Mouse (Mus musculus) erythroblast, adult 5-6 weeks (primary cell): ENCODE results near the gene Zfp82. TPM values are rescaled to one million over a fixed set of nuclear protein-coding genes. Genes with fewer than 3 reads are reported as not detected.

Source experiments
- ATAC-seq: replicated peaks from 2 replicates; pipeline ENCODE4 v1.8.0; 2016; ENCODE audit warnings: moderate number of reproducible peaks, mild to moderate bottlenecking, moderate TSS enrichment, inconsistent platforms; ENCODE audit not compliant: poor library complexity, low FRiP score, severe bottlenecking
- total RNA-seq, 2 experiments: library from RNA; stranded (forward) in 1 of 2; stranded (reverse) in 1 of 2; fragments of 150-400 nt in 1 of 2; fragments of 200-764, 138-1000 nt in 1 of 2; gene quantifications; 2 replicates each; pipeline versions ENCODE4 v1.2.3 to v1.2.4; 2015 to 2017; ENCODE audit warnings: low replicate concordance in 2 of 2

The Zfp82 gene
- total RNA-seq, 2 experiments from 2014 or later = not detected

GRCm38 (mm10) chr7:30053591-30053990 lies 19.1 kb downstream of the Zfp82 start:
- no peak for ATAC-seq

DNA sequence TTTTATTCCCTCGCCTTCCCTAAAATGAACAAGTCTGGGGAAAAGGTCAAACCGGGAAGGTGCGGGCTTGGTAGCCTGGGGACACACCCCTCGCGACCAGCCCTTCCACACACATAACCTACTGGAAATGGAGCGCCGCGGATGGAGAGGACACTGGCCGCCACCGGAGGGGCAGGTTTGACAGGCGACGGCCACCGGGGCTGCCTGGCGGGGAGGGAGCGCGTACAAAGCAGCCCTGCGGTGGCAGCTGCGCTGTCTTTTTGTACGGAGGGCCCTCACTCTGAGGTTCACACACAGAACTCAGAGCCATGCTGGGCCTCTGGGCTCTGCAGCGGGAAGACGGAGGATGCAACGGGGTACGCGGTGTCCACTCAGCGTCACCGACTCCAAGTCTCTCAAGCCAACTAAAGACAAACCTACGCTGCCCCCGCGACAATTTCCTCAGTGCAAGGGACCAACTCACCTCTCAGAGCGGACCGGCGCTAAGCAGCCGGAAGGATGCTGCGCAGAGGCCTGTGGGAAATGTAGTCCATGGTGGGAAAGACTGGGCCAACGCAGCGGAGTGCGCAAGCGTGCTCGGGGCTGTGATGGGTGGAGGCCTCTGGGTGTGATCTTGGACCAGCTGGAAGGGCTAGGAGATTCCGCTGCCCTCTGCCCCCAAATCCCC lies 21.7 kb downstream of the Zfp82 start, which contains the start of gene Zfp14:
TSS of gene Zfp14 (minus strand) at position 499 of the 667 bp plus-strand sequence.
- peak; percentile 100 for ATAC-seq

DNA sequence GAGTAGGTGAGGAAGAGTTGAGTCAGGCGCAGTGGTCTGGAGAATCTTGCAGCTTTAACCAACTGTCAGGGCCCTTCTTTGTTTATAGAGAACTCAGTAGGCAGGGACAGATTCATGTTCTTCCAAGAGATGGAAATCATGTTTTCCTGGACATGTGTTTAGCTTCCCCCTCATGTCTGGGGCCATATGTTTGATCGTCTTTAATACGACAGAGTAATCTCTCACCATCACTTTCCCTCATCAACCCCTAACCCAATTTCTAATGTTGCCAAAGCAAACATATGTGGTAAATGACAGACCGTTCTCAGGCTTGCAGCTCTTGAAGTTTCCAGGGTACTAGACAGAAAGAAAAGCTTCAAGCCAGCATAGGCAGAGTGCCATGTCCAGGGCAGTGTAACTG lies 24.6 kb downstream of the Zfp82 start:
- ATAC-seq = no peak

DNA sequence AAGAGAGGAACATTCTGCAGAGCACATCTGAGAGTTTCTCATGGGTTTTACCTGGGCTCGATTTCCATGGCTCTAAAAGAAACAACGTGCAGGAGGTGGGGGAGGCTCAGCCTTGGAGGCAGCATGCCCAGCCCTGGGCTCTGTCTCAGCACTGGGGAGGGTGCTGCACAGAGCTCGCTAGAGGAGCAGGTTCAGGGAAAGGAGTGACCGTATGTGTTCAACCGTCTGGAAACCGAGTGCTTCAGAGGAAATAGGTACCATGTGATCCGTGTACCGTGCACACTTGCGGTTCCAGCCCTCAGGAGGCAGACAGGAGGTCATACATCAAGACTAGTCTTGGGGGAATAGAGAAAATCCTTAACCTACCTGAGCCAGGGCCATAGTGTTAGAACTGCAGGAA lies 28.3 kb downstream of the Zfp82 start:
- ATAC-seq = no peak

DNA sequence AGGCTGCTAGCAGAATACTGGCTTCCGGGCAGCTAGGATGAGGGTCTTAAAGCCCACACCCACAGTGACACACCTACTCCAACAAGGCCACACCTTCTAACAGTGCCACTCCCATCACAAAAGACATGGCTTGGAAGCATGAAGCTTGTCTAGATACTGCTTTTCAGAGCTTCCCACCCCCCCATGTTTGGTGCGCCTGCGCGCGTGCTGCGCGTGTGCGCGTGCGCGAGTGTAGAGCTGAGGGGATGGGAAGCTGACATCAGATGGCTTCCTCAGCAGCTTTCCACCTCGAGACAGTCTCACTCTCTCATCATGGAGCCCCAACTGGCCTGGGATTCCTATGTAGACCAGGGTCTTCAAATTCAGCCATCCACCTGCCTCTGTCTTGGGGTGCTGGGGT lies 38.4 kb downstream of the Zfp82 start:
- ATAC-seq = no peak

GRCm38 (mm10) chr7:30031379-30031778 lies 41.3 kb downstream of the Zfp82 start:
- no peak for ATAC-seq

GRCm38 (mm10) chr7:30030677-30031076 lies 42.0 kb downstream of the Zfp82 start:
- ATAC-seq = no peak

DNA sequence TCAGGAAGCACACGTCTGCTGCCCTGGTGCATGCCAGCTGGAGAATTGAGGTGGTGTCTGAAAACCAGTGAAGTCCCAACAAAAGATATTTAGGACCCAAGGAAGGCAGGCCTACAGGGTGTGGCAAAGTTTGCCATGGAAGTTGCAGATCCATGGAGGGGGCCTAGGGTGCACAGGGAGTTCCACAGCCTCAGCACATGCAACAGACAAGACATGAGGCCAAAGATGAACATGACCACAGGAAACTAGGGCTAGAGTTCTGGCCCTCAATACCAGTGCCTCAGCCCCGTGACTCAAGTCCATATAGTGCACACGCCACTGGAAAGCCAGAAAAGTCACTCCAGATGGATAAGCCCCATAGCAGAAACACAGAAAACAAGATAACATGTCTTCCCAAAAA lies 44.1 kb downstream of the Zfp82 start:
- no peak for ATAC-seq

- no peak for ATAC-seq
These were observed 45.4 kb downstream of the Zfp82 start for GRCm38 (mm10) chr7:30027331-30027730.

GRCm38 (mm10) chr7:30025358-30025757 lies 47.3 kb downstream of the Zfp82 start:
- ATAC-seq = no peak

DNA sequence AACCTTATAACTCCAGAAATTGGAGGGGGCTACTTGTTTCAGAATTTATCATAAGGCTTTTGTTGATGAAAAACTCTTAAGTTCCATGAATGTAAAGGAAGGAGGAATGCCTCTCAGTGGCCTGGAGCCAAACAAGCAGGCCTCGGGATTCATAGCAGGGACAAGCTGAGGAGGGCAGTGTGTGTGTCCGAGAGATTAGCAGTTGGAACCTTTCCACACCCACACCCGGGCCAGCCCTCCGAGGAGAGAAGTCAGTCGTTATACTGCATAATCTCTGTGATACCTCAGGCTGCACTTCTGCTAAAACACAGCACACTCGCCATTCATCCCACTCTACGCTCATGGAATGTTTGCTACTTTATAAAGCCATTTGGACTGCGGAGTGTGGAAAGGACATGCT lies 48.9 kb downstream of the Zfp82 start:
- peak; percentile 97 for ATAC-seq

DNA sequence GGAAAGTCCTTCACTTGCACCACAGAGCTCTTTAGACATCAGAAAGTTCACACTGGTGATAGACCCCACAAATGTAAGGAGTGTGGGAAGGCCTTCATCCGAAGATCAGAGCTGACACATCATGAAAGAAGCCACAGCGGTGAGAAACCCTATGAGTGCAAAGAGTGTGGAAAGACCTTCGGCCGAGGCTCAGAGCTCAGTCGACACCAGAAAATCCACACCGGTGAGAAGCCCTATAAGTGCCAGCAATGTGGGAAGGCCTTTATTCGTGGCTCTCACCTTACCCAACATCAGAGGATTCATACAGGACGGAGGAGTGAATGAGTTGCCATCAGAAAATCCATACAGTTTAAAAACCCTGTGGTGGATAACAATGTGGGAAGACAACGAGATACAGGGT lies 49.4 kb downstream of the Zfp82 start:
- ATAC-seq = peak; percentile 14; the same call in 1 of the 2 replicates

DNA sequence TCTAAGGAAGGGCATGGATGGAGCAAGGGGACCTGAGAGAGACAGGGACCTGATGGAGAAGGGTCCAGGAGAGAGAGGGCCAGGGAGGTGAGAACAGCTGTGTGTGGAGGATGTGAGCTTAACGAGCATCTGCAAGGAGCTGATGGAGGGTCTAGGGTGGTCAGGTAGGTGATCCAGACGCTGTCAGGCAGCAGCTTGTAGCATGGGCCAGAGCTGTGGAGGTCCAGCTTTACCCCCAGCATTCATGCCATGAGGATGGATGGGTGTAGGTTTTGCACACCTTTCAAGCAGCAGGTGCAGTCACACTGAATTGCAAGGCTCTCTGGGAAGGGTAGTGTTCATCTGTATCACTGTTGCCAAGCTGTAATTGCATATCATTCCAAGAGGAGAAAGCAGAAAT lies 53.2 kb downstream of the Zfp82 start:
- no peak for ATAC-seq

GRCm38 (mm10) chr7:30017226-30017625 lies 55.5 kb downstream of the Zfp82 start:
- ATAC-seq = no peak

GRCm38 (mm10) chr7:30012956-30013363 lies 59.7 kb downstream of the Zfp82 start:
- ATAC-seq = peak; percentile 85

DNA sequence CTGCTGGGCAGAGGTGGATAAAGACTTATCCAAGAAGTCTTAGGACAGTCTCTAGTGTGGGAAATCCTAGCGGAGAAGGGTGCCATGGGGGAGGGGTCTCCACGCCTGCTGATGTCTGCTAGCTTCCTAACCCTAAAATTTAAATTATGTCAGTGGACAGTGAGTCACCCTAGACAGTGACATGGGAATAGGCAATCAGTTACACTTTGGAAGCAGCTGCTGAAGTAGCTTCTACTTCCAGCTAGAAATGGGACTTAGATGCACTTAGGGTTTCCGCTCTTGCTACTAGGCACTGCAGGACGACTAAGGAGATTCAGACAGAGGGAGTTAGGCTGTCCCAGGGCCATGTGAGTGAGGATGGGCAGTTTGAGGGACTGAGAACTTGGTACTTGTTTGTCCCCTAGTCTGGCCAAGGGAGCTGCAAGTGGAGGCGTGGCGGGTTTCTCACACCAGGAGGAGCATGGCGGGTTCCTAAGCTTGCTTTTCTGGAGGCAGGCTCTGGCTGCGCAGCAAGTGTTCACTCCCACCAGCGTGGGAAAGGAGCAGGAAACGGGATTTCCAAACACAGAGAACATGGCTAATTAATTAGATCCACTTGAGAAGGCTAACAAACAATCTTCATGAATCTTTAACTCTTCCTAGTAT lies 62.0 kb downstream of the Zfp82 start:
- no peak for ATAC-seq

DNA sequence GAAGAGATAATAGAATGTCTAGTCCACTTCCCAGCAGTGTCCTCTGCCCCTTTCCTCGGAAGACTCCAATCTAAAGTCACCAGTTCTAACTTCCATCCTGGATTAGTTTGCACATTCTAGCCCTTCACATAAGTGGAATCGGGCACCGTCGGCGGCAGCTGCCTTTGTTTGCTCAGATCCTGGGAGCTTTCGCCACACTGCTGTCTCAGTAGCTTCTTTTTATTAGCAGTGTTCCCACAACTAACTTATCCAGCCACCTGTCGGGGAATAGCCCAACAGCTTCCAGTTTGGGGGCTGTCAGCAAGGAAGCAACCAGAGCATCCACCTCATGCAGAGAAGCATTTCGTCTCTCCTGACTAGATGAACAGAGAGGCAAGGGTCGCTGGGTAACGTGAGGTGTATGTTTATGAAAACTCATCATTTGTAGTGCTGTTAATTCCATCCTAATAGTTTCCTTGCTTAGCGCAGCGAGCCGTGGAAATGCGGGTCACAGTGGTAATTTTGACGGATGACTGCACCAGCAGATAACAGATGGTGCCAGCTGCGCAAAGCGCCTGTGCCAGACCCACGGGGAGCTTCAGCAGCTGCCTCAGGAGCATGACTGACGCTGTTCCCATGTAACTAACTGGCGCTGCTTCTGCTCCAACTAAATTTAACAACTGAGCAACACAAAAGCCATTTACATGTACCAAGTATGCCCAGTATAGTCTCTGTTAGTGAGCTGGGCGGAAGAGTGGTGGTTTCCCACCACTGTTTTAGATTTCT lies 63.2 kb downstream of the Zfp82 start:
- no peak for ATAC-seq

- ATAC-seq = no peak
These were observed 64.5 kb downstream of the Zfp82 start for GRCm38 (mm10) chr7:30008020-30008690.

GRCm38 (mm10) chr7:30007601-30008000 lies 65.1 kb downstream of the Zfp82 start:
- ATAC-seq = no peak
